Mouse (Mus musculus): ENCODE data around the gene Psmg4.

Psmg4 gene

DNA sequence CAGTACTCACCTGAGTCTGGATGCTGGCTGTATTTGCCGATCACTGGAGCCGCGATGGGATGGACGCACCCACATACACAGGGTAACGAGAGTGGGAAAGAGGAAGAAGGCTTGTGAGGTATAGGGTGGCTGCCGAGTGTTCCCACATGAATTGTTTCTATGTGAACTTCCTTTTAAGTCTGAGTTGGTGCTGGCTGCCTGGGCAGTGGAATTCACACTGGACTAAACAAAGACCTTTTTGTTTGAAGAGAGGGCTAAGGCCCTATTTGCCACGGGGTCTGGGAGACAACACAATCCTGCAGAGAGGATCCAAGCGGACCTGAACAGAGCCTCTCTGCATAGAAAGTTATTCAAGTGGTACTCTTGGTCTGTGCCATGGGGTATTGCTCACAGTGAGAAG lies 30.6 kb downstream of the Psmg4 start:
- DNase-seq (ENCODE audit: low read depth, low spot score): no peak

DNA sequence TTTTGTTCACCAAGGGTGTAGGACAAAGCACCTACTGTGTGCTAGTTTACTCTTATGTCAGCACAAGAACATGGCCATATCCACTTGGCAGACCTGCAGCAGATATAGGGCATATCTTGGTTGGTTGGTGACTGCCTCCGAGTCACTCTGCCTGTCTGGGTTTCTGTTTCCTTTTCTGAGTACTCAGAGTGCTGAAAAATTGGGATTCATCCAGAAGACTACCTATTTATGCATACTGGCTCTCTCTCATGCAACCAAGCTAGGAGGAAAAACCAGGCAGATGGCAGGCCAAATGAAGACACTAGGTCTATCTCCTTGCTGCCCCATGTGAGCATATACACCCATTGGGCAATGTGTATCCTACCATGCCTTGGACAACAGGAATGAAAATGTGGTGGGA lies 32.9 kb downstream of the Psmg4 start:
- DNase-seq (ENCODE audit: low read depth, low spot score): no peak

DNA sequence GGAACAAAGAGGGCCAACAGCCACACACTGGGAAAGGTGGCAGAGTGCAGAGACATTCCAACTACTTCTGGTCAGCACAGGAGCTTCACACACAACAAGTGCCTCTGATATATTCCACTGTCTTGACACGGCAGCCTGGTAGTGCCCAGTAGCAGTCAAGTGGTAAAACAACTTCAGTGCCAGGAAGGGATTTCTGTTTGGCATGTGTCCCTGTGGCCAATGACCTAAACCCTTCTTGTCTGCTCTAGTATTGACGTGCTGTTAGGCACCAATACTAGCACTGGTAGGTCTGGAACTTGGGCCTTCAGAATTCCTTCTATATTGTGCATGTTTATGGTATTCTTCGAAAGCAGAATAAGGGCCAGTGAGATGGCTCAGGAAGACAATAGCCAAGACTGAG lies 42.5 kb downstream of the Psmg4 start:
- DNase-seq (ENCODE audit: low read depth, low spot score): no peak

- DNase-seq (ENCODE audit: low read depth, low spot score): no peak
Observed at GRCm38 (mm10) chr13:34207714-34208470, 45.1 kb downstream of the Psmg4 start.

GRCm38 (mm10) chr13:34211261-34211775 lies 48.6 kb downstream of the Psmg4 start:
- no peak for DNase-seq (ENCODE audit: low read depth, low spot score)

DNA sequence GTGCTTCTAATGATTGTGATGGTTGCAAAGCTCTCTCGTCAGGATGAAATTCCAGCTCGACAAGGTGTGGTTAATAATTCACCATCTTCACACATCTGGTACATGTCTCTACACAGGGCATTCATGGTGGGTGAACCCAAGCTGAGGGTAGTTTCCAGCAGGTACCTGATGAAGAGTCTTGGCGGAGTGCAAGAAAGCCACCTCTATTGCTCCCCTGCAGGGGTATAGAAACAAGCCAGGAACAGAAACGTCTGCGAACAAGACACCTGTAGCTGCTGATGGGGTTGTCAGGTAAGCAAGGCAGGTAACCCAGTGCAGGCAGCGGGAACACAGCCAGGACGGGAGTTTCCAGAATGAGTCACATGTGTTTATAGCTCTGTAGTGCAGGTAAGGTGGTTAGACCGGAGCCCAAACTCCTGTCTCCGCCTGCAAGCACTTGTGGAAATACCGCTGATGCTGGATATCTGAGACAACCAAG lies 50.0 kb downstream of the Psmg4 start:
- no peak for DNase-seq (ENCODE audit: low read depth, low spot score)

DNA sequence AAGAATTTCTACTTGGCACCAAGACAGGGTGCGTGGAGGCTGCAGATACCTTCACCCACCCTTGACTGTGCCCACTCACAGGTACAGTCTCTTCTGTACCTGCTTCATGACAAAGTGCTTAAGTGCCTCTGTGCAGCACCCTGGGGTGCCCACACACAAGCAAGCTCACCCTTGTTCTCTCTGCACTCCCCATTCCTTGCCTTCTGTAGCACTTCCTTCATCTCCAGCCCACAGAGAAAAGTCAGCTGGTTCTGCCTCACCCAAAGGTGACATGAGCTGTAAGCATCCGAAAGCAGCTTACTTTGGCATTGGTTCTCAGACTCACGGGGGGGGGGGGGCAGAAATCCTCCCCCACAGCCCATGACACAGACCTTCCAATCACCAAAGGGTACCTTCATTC lies 52.1 kb downstream of the Psmg4 start:
- DNase-seq (ENCODE audit: low read depth, low spot score): peak; percentile 60

DNA sequence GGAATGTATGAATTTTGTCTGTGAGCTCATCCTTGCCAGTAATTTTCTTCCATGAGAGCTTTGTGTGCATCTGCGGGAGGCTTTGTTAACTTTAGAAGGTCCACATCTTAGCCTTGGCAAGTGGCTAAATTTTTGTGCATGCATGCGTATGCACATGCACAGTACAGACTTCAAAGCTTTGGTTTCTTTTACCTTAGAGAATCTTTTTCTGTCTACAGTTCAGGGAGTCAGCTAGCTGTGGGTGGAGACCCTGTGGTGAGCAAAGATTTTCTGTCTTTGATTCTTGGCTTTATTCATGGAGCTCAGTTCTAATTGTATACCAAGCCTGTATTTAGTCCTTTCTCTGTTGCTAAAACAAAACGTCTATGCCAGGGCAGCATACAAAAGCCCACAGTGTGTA lies 56.0 kb downstream of the Psmg4 start:
- no peak for DNase-seq (ENCODE audit: low read depth, low spot score)

DNA sequence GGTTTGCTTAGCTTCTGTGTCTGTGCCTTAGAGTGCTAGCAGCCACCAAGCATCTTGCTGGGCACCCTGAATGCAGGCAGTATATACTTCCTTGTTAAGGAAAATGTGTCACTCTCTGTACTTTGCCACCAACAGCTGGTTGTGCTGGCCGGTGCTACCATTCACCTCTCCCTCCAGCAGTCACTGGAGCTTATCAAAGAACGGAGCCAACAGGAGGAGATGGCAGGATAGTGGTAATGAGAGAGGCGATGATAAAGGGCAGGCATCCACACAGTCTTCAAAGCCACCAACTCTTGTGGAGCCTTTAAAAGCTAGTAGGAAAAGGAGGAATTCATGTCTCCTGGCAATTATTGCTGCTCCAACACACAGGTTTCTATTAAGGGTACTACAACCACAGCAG lies 57.0 kb downstream of the Psmg4 start:
- no peak for DNase-seq (ENCODE audit: low read depth, low spot score)

GRCm38 (mm10) chr13:34222985-34223384 lies 60.2 kb downstream of the Psmg4 start:
- DNase-seq (ENCODE audit: low read depth, low spot score): no peak

DNA sequence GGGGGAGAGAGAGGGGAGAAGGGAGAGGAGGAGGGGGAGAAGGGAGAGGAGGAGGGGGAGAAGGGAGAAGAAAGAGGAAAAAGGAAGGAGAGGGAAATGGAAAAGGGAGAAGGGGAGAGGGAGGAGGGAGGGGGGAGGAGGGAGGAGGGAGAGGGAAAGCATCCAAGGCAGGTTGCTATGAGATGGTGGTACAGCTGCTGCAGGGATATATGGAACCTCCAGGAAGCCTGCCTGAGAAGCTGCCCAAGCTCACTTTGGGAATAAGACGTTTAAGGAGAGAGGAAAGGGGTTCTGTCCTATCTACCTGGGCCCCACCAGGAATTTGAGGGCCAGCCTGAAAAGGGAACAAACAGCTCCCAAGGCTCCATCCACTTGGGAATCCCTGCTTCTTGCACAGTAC lies 64.2 kb downstream of the Psmg4 start:
- no peak for DNase-seq (ENCODE audit: low read depth, low spot score)

Data from telencephalon, adult 2 months (tissue).